Mouse (Mus musculus) midbrain, embryonic 11.5 days (tissue): ENCODE measurements at regions not wholly inside any gene's neighbourhood (a gene's known extent, or its start where the extent isn't known, plus 50 kb on each side); places are given as distances from the start of the nearest gene placed in this dataset.
"Not testable (repeated sequence)": the region's sequence is repeated elsewhere in the genome, so short reads cannot be mapped to it uniquely, and the experiment has no call there.

Source experiments
- ATAC-seq: fragments of 200-750 bp; cut with Nextera tagmentation; 2 replicates; pipeline ENCODE4 v1.8.0; 2017; ENCODE audit warnings: moderate TSS enrichment, moderate library complexity; ENCODE audit not compliant: low FRiP score
- DNase-seq: peaks from one replicate; pipeline ENCODE4 v3.0.0; 2015; ENCODE audit warnings: low spot score; ENCODE audit errors: missing footprints
- H3K27ac ChIP-seq: fragments of 300-500 bp; sonication (generic); 2 replicates; pipeline ENCODE4 v1.5.1; 2014; ENCODE audit warnings: low read depth, low read length
- H3K27me3 ChIP-seq: fragments of 300-500 bp; sonication (generic); 2 replicates; pipeline ENCODE4 v1.6.1; 2014; ENCODE audit warnings: mild to moderate bottlenecking, low read length, moderate library complexity, mixed read lengths; ENCODE audit not compliant: control insufficient read depth, insufficient read depth
- H3K36me3 ChIP-seq: fragments of 300-500 bp; sonication (generic); 2 replicates; pipeline ENCODE4 v1.6.1; 2014; ENCODE audit warnings: mild to moderate bottlenecking, low read length, moderate library complexity, mixed read lengths; ENCODE audit not compliant: control insufficient read depth, insufficient read depth
- H3K4me1 ChIP-seq: fragments of 300-500 bp; sonication (generic); 2 replicates; pipeline ENCODE4 v1.6.1; 2014; ENCODE audit warnings: low read length; ENCODE audit not compliant: control insufficient read depth, insufficient read depth
- H3K4me2 ChIP-seq: fragments of 300-500 bp; sonication (generic); 2 replicates; pipeline ENCODE4 v1.6.1; 2014; ENCODE audit warnings: mild to moderate bottlenecking, moderate library complexity
- H3K4me3 ChIP-seq: fragments of 300-500 bp; sonication (generic); 2 replicates; pipeline ENCODE4 v1.5.1; 2014; ENCODE audit warnings: low read depth, low read length
- H3K9ac ChIP-seq: fragments of 300-500 bp; sonication (generic); 2 replicates; pipeline ENCODE4 v1.6.1; 2014; ENCODE audit warnings: low read length
- H3K9me3 ChIP-seq: fragments of 300-500 bp; sonication (generic); 2 replicates; pipeline ENCODE4 v1.6.1; 2016; ENCODE audit warnings: low read length; ENCODE audit not compliant: control insufficient read depth
- WGBS: fragments of 180-500 bp; shearing (Covaris S2); extraction: QIAGEN DNeasy Blood & Tissue Kit; methylation state at CpG from one replicate; pipeline ENCODE4 v1.1.7; 2014; 5-methylcytosine and 5-hydroxymethylcytosine counted together

GRCm38 (mm10) chr3:16130385-16130784 lies 124.1 kb upstream of the Gm5150 start:
- Histone ChIP-seq H3K4me2 (no peak overlapping the region), H3K27ac (no peak overlapping the region), H3K9ac (no peak overlapping the region), H3K27me3 (no peaks in the 10 kb centered on the region), H3K9me3 (no peaks in the 10 kb centered on the region), H3K4me3 (no peak overlapping the region), H3K36me3 (no peaks in the 10 kb centered on the region), H3K4me1 (no peaks in the 10 kb centered on the region)
- ATAC-seq (no peak), DNase-seq (no peak)
- WGBS: 70% methylated on average over 1 of the region's 1 CpGs

GRCm38 (mm10) chr3:16125346-16125915 lies 119.2 kb upstream of the Gm5150 start:
- H3K27me3 ChIP-seq, H3K36me3 ChIP-seq, H3K4me2 ChIP-seq, ATAC-seq, DNase-seq, H3K27ac ChIP-seq, H3K9me3 ChIP-seq, H3K4me3 ChIP-seq, H3K9ac ChIP-seq, H3K4me1 ChIP-seq: not testable (repeated sequence)
- whole genome bisulfite sequencing: 61% methylated on average over 4 of the region's 4 CpGs

GRCm38 (mm10) chr3:16115944-16116343 lies 109.7 kb upstream of the Gm5150 start:
- Histone ChIP-seq H3K4me1 (no peaks in the 10 kb centered on the region), H3K9ac (no peak overlapping the region), H3K4me3 (no peak overlapping the region), H3K27me3 (no peaks in the 10 kb centered on the region), H3K27ac (no peak overlapping the region), H3K4me2 (no peak overlapping the region), H3K9me3 (no peaks in the 10 kb centered on the region), H3K36me3 (no peaks in the 10 kb centered on the region)
- DNase-seq (no peak), ATAC-seq (no peak)
- WGBS: 67% methylated on average over 2 of the region's 2 CpGs

GRCm38 (mm10) chr3:16107492-16107891 lies 101.3 kb upstream of the Gm5150 start:
- H3K4me1 ChIP-seq: no peaks in the 10 kb centered on the region
- H3K4me2 ChIP-seq: no peak overlapping the region
- H3K27ac ChIP-seq: no peak overlapping the region
- ATAC-seq (no peak), DNase-seq (no peak)
- H3K36me3 ChIP-seq: no peaks in the 10 kb centered on the region
- no peaks in the 10 kb centered on the region for H3K9me3 ChIP-seq
- 71% methylated on average over 1 of the region's 1 CpGs for WGBS
- no peak overlapping the region for H3K4me3 ChIP-seq
- H3K27me3 ChIP-seq: no peaks in the 10 kb centered on the region
- no peak overlapping the region for H3K9ac ChIP-seq

- no peaks in the 10 kb centered on the region for H3K36me3 ChIP-seq
- H3K4me1 ChIP-seq: no peaks in the 10 kb centered on the region
- ATAC-seq (no peak), DNase-seq (no peak)
- H3K27me3 ChIP-seq: no peaks in the 10 kb centered on the region
- WGBS: 74% methylated on average over 4 of the region's 4 CpGs
- H3K4me2 ChIP-seq: no peak overlapping the region
- H3K4me3 ChIP-seq: no peak overlapping the region
- H3K9ac ChIP-seq: no peak overlapping the region
- no peak overlapping the region for H3K27ac ChIP-seq
- H3K9me3 ChIP-seq: no peaks in the 10 kb centered on the region
Observed at GRCm38 (mm10) chr3:16105080-16105479, 98.8 kb upstream of the Gm5150 start.

GRCm38 (mm10) chr3:16103180-16103579 lies 96.9 kb upstream of the Gm5150 start:
- Histone ChIP-seq H3K36me3 (no peaks in the 10 kb centered on the region), H3K4me3 (no peak overlapping the region), H3K9ac (no peak overlapping the region), H3K4me2 (no peak overlapping the region), H3K9me3 (no peaks in the 10 kb centered on the region), H3K27me3 (no peaks in the 10 kb centered on the region), H3K27ac (no peak overlapping the region), H3K4me1 (no peaks in the 10 kb centered on the region)
- ATAC-seq: no peak
- 80% methylated on average over 1 of the region's 1 CpGs for WGBS
- DNase-seq: no peak

- Histone ChIP-seq H3K9me3 (no peaks in the 10 kb centered on the region), H3K9ac (no peak overlapping the region), H3K4me3 (no peak overlapping the region), H3K27ac (no peak overlapping the region), H3K27me3 (no peaks in the 10 kb centered on the region), H3K4me1 (no peaks in the 10 kb centered on the region), H3K4me2 (no peak overlapping the region), H3K36me3 (no peaks in the 10 kb centered on the region)
- no peak for ATAC-seq
- 19% methylated on average over 1 of the region's 1 CpGs for WGBS
- peak; percentile 86 for DNase-seq
Observed at GRCm38 (mm10) chr3:16086550-16086949, 80.3 kb upstream of the Gm5150 start.

GRCm38 (mm10) chr3:16085288-16085687 lies 79.1 kb upstream of the Gm5150 start:
- no peak for DNase-seq
- no peaks in the 10 kb centered on the region for H3K36me3 ChIP-seq
- no peak overlapping the region for H3K4me2 ChIP-seq
- no peaks in the 10 kb centered on the region for H3K4me1 ChIP-seq
- WGBS: 89% methylated on average over 3 of the region's 3 CpGs
- no peak overlapping the region for H3K27ac ChIP-seq
- no peak for ATAC-seq
- H3K9me3 ChIP-seq: no peaks in the 10 kb centered on the region
- no peak overlapping the region for H3K9ac ChIP-seq
- H3K27me3 ChIP-seq: no peaks in the 10 kb centered on the region
- H3K4me3 ChIP-seq: no peak overlapping the region

GRCm38 (mm10) chr3:16079178-16079577 lies 72.9 kb upstream of the Gm5150 start:
- Histone ChIP-seq H3K4me1 (no peaks in the 10 kb centered on the region), H3K4me2 (no peak overlapping the region), H3K36me3 (no peaks in the 10 kb centered on the region), H3K27me3 (no peaks in the 10 kb centered on the region), H3K9ac (no peak overlapping the region), H3K4me3 (no peak overlapping the region), H3K27ac (no peak overlapping the region), H3K9me3 (no peaks in the 10 kb centered on the region)
- WGBS: 87% methylated on average over 2 of the region's 2 CpGs
- ATAC-seq (no peak), DNase-seq (no peak)

- Histone ChIP-seq H3K9ac (no peak overlapping the region), H3K9me3 (no peaks in the 10 kb centered on the region), H3K4me2 (no peak overlapping the region), H3K4me3 (no peak overlapping the region), H3K36me3 (no peaks in the 10 kb centered on the region), H3K27ac (no peak overlapping the region), H3K4me1 (no peaks in the 10 kb centered on the region), H3K27me3 (no peaks in the 10 kb centered on the region)
- 91% methylated on average over 13 of the region's 13 CpGs for WGBS
- ATAC-seq (no peak), DNase-seq (no peak)
Observed at GRCm38 (mm10) chr3:16071906-16072305, 65.7 kb upstream of the Gm5150 start.
